Mouse (Mus musculus) bone marrow, adult 2 months (tissue): ENCODE measurements around the gene Sc5d.

Source experiments
- CTCF ChIP-seq: fragments of 200-500 bp; IDR thresholded peaks from 2 replicates; pipeline ENCODE4 v1.5.1; 2011; ENCODE audit warnings: low read length, control low read depth; ENCODE audit not compliant: control insufficient read depth, insufficient read depth
- POLR2A ChIP-seq: fragments of 200-500 bp; IDR thresholded peaks from 2 replicates; pipeline ENCODE4 v1.6.1; 2011; ENCODE audit warnings: low read depth, mild to moderate bottlenecking, control low read depth, low read length, borderline replicate concordance; ENCODE audit not compliant: control insufficient read depth

GRCm38 (mm10) chr9:42268371-42268770 lies 4.3 kb upstream of the Sc5d start:
- TF ChIP-seq CTCF (no peak), POLR2A (no peak)
